Mouse (Mus musculus) gastrocnemius, adult 18-20 months (tissue): Measurements from ENCODE around the gene Mgat4a. TPM values are rescaled to one million over a fixed set of nuclear protein-coding genes. Genes with fewer than 3 reads are reported as not detected.

Experiments
- DNase-seq: peaks from one replicate; pipeline ENCODE4 v3.0.0; 2021; ENCODE audit warnings: low spot score
- total RNA-seq, 2 experiments: library from RNA; stranded (reverse); gene quantifications; 2 replicates each; pipeline ENCODE4 v1.2.3; 2021

Gene Mgat4a
- total RNA-seq, 2 experiments from 2014 or later: 4.8 to 8.7 TPM

DNA sequence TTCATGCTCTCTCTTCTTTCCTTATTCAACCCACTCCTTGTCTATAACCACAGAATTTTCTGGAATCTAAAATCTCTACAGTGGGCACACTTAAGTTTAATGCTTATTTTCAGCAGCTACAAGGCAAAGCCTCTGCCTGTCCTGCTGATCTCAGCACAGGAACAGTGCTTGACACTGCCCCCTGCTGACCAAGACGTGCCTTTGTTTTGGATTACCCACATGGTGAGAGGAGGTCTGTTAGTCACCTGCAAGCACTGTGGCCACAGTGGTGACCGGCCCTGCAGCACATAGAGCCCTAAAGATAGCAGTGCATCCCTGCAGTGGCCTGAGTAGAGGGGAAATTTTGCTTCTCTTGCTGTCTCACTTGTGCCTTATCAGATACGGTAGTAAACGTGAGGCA lies 139.1 kb downstream of the Mgat4a start:
- DNase-seq: peak; percentile 62

DNA sequence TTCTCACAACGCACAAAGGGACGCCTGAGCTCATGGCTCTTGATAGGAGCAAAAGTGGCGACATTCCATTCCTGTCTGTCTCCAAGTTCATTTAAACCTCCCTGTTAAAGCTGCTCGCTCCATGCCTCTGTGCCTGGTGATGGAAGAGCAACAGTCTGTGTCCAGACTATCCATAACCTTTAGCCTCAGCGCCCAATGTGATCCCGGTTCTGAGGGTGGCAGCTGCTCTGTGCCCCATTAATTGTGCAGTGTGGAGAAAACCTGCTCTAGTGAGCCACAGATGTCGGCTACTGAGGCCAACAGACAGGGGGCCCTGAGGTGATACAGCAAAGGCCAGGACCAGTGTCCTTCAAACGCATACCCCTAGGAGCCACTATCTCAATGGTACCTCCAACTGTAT lies 141.1 kb downstream of the Mgat4a start:
- no peak for DNase-seq

DNA sequence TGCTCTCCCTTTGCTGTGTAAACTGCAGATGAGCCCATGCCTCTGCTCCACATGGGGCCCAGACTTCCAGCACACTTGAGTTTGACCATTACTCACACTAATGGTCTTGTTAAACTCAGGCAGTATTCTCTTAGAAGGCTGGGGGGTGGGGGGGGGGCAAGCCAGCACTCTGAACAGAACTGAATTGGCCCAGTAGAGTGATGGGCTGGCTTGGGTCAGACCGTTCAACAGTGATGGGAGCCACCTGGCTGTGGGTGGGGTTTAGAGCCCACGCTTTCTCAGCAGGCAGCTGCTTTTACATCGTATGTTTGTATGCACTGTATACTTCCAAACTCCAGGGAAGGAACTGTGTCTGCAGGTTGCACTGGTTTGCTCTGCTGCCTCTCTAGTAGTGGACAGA lies 141.9 kb downstream of the Mgat4a start:
- DNase-seq: no peak

DNA sequence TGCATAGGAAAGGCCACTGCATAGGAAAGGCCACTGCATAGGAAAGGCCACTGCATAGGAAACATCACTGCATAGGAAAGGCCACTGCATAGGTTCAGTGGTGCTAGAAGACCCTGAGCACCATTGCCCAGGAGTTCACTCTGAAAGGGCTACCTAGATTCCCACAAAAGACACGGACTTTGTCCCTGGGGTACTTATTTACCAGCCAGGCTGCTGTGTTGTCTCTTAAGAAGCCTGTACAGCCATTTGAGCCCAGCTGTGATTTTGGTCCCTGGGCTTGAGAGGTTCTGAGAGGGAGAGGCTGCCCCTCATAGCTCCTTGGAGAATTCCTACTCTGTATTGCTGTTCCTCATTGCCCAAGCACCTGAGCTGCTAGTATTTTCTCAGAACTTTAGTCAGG lies 144.3 kb downstream of the Mgat4a start:
- no peak for DNase-seq

DNA sequence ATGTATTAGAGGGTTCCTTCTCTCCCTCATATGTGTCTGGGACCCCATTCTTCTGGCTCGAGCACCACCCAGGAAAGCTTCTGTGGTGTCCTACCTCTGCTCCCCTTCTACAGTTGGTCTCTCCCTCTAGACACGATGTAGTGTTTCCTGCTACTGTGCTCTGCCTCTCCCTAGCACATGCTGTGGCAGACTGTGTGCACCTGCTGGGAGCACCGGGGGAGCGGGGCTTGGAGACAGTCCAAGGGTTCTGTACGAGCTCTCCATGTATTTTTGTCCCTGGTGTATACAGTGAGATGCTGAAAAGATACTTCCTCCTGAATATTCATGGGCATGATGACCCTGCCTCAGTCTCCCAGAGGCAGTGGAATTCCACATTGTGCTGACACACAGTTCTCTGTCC lies 147.6 kb downstream of the Mgat4a start:
- DNase-seq: no peak

Other genes with a start within 250 kb of the Mgat4a start
- 10 to 100 TPM; 18.8 to 19.2 TPM for gene Inpp4a, start 241.2 kb downstream of the Mgat4a start, total RNA-seq
- 10 to 100 TPM; 90.6 to 92.3 TPM for gene Coa5, start 110.9 kb downstream of the Mgat4a start, total RNA-seq
- gene Unc50, start 110.9 kb downstream of the Mgat4a start, total RNA-seq: 10 to 100 TPM; 13.3 to 18.2 TPM
- under 1 TPM; 0.57 to 0.59 TPM for gene 2010300C02Rik, start 179.1 kb upstream of the Mgat4a start, total RNA-seq